Mouse (Mus musculus) liver, adult 2 months (tissue): ENCODE results near the gene Ston1.

Source experiments
- CTCF ChIP-seq: fragments of 200-500 bp; IDR thresholded peaks from 2 replicates; pipeline ENCODE4 v1.5.1; 2011; ENCODE audit warnings: low read depth, low read length, control low read depth
- POLR2A ChIP-seq: fragments of 200-500 bp; IDR thresholded peaks from 2 replicates; pipeline ENCODE4 v1.6.1; 2011; ENCODE audit warnings: low read length, control low read depth; ENCODE audit not compliant: insufficient read depth; ENCODE audit errors: extremely low read depth

DNA sequence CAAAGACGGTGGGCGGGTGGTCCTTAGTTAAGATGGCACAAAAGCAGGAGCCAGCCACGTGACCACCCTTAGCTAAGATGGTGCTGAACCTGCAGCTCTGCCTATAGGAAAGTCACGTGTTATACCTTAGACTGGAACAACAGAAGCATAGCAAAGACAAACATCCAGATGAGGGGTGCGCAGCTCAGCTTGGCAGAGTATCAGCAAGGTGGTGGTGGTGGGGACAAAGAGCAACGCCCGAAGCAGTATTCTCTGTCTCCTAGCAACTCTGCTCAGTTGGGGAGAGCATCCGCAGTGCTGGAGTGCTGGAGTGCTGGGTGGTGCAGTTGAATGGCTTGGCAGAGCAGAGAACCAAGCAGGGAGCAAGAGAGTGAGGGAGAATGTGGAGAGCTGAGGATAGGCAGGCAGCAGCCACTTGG lies 108.8 kb downstream of the Ston1 start:
- TF ChIP-seq CTCF (no peak), POLR2A (no peak)
